Mouse (Mus musculus) megakaryocyte, embryonic 14.5 days (primary cell): ENCODE results near the gene As3mt. TPM values are rescaled to one million over a fixed set of nuclear protein-coding genes. Genes with fewer than 3 reads are reported as not detected.
"Not testable (repeated sequence)": the region's sequence is repeated elsewhere in the genome, so short reads cannot be mapped to it uniquely, and the experiment has no call there.

Source experiments
- H3K27me3 ChIP-seq: replicated peaks from 2 replicates; pipeline ENCODE3; 2012; ENCODE audit warnings: inconsistent platforms
- H3K36me3 ChIP-seq: replicated peaks from 2 replicates; pipeline ENCODE3; 2012; ENCODE audit warnings: low read length, inconsistent platforms, mixed read lengths
- H3K4me1 ChIP-seq: 2 replicates; pipeline ENCODE4 v1.6.1; 2012; ENCODE audit warnings: inconsistent platforms
- H3K4me3 ChIP-seq: replicated peaks from 2 replicates; pipeline ENCODE3; 2012; ENCODE audit warnings: moderate library complexity, mild to moderate bottlenecking, inconsistent platforms
- H3K9me3 ChIP-seq: 2 replicates; pipeline ENCODE4 v1.6.1; 2012; ENCODE audit warnings: inconsistent platforms
- FLI1 ChIP-seq: IDR thresholded peaks from 2 replicates; pipeline ENCODE4 v1.6.1; 2012; ENCODE audit warnings: low read length, inconsistent platforms, mixed read lengths
- GATA1 ChIP-seq: IDR thresholded peaks from 3 replicates; pipeline ENCODE4 v1.6.1; 2012; ENCODE audit warnings: mixed read lengths, low read length, inconsistent platforms, borderline replicate concordance
- polyA plus RNA-seq: library from polyadenylated mRNA; stranded (reverse); fragments of >175 nt; gene quantifications from 2 replicates; pipeline ENCODE4 v1.2.3, GENCODE M21; 2012; ENCODE audit warnings: low replicate concordance; ENCODE audit not compliant: insufficient read depth

The As3mt gene
- polyA plus RNA-seq, 1 experiment = not detected

DNA sequence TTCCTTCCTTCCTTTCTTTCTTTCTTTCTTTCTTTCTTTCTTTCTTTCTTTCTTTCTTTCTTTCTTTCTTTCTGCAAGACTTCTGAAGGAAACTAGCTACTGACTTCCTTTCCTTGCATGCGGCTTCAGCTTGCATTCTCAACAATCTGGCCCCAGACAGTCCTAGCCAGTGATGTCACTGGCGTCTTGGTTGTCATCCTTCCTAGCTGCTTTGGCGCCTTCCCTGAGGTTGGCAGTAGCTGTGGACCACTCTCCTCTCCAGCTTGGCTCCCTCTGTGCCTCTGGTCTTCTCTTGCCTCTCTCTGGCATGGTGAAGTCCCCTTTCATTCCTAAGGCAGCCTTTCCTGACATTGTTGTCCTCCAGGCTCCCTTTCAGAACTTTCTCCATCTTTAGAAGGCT, 69.6 kb downstream of the As3mt start:
- Histone ChIP-seq H3K4me3 (no peak overlapping the region), H3K27me3 (peaks cover 56% of the 10 kb centered on the region), H3K4me1 (no peaks in the 10 kb centered on the region), H3K36me3 (no peaks in the 10 kb centered on the region), H3K9me3 (no peaks in the 10 kb centered on the region)
- TF ChIP-seq FLI1 = no peak
- TF ChIP-seq GATA1 = no peak

DNA sequence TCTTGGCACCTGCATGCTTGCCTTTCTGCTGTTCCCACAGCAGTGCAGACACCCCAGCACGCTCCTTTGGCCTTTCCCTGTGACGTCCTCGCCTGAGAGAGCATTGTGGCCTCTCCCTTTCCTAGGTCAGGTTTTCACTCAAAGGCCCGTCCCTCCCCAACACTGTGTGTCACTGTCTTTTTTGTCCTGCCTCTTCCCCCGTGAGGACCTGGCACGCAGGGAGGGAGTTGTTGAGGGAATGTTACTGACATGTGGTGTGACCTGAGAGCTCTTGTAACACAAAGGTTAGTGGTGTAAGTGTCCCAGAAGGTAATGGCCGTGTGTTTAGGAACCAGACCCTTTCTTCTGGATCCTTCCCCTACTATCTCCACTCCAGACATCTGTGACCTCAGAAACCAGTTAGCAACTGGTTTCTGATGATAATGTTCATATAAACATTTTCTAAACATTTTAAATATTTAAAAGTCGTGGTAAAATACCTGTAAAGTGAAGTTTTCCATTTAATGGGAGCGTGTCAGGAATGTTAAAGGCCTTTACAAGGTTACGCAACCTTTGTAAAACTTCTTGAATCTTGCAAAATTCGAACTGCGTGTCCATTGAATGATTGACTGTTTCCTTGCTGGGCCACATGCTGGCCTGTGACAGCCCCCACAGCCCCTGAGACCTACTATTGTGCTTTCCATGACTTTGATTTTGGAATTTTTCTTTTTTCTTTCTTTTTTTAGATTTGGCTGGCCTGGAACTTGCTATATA, 70.8 kb downstream of the As3mt start:
- Histone ChIP-seq H3K36me3 (no peaks in the 10 kb centered on the region), H3K27me3 (peaks cover 58% of the 10 kb centered on the region), H3K9me3 (no peaks in the 10 kb centered on the region), H3K4me1 (no peaks in the 10 kb centered on the region), H3K4me3 (no peak overlapping the region)
- TF ChIP-seq FLI1 = no peak
- no peak for TF ChIP-seq GATA1

DNA sequence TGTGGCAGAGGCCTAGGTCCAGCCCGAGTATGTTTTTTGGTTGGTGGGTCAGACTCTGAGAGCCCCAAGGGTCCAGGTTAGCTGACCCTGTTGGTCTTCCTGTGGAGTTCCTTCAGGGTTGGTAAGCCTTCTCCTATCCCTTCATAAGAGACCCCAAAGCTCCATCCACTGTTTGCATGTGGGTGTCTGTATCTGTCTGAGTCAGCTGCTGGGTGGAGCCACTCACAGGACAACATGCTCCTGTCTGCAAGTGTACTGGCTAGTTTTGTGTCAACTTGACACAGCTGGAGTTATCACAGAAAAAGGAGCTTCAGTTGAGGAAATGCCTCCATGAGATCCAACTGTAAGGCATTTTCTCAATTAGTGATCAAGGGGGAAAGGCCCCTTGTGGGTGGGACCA, 71.9 kb downstream of the As3mt start:
- H3K27me3 ChIP-seq = peaks cover 66% of the 10 kb centered on the region
- H3K4me1 ChIP-seq, H3K4me3 ChIP-seq, H3K36me3 ChIP-seq, H3K9me3 ChIP-seq: not testable (repeated sequence)

DNA sequence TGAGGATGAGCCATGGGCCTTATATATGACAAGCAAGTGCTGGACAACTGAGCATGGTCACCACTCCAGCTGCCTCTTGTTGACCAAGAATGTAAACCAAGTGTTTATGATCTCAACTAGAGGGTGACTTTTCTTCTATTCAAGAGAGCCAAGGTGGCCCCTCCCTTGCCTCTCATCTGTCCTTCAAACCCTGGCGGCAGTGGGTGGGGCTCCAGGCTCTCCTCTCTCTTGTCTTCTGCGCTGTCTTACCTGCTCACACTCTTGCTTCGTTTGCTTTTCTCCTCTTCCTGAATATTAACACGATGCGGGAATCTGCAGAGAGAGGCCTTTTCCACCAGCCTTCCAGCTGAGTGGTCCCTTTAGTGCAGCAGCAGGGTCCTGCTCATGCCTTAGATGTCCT, 76.8 kb downstream of the As3mt start:
- TF ChIP-seq FLI1 (no peak), GATA1 (no peak)
- Histone ChIP-seq H3K4me3 (no peak overlapping the region), H3K4me1 (no peaks in the 10 kb centered on the region), H3K9me3 (peaks cover 11% of the 10 kb centered on the region), H3K27me3 (peaks cover 75% of the 10 kb centered on the region), H3K36me3 (no peaks in the 10 kb centered on the region)

DNA sequence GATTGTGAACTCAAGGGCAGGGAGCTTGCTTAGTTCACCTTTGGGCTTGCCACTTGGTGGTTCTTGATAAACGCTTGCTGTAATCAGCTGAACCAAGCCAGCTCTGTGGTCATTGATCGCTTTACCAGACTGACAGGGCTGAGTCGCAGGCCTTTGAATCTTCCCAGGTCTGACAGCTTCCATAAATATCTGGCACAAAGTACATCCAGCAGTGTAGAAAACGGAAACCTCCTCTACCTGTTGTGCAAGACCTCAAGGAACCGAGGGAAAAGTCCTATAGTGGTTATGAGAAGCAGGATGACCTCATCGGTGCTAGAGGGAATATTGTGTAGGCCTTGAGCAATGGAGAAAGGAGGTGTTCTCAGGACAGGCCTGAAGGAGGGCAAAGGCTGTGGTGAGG, 77.2 kb downstream of the As3mt start:
- H3K36me3 ChIP-seq = no peaks in the 10 kb centered on the region
- no peak overlapping the region for H3K4me3 ChIP-seq
- H3K4me1 ChIP-seq = no peaks in the 10 kb centered on the region
- peaks cover 78% of the 10 kb centered on the region for H3K27me3 ChIP-seq
- no peak for TF ChIP-seq FLI1
- TF ChIP-seq GATA1 = no peak
- peaks cover 11% of the 10 kb centered on the region for H3K9me3 ChIP-seq

DNA sequence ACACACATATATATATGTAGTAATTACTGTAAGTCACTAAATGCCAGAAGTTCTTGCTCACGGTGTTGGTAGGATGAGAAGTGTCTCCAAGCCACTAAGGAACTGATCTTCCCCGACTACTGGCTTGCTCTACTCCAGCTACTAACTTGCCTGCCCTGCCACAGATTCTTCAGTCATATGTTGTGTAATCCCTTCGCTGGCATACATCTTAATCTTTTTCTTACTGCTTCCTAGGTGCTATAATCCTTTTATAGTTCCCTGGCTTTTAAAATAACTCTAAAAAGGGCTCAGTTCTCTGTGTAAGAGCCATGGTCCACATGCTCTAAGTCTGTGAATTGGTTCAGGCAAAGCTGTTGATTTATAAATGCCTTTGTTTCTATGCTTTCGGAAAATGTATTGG, 78.4 kb downstream of the As3mt start:
- Histone ChIP-seq H3K36me3 (no peaks in the 10 kb centered on the region), H3K9me3 (peaks cover 11% of the 10 kb centered on the region), H3K4me3 (no peak overlapping the region), H3K4me1 (peaks cover 3% of the 10 kb centered on the region), H3K27me3 (peaks cover 80% of the 10 kb centered on the region)
- TF ChIP-seq FLI1 (no peak), GATA1 (no peak)

DNA sequence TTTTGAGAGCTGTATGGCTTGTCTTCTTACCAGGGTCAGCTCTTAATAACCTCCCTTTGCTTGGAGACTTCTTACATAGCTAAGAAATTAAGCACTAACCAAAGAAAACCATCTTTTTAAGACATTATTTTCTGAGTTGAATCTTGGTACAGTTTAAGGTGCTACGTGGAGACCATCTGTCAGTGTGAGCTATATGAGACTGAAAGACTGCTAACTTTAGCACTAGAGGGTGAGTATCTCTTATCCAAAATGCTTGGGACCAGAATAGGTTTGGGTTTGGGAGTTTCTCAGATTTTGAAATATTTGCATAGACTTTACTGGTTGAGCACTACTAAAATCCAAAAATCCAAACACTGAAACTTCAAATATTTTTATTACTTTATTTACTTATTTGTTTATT, 82.5 kb downstream of the As3mt start:
- peaks cover 86% of the 10 kb centered on the region for H3K27me3 ChIP-seq
- no peak overlapping the region for H3K4me3 ChIP-seq
- TF ChIP-seq GATA1 = no peak
- TF ChIP-seq FLI1 = no peak
- H3K4me1 ChIP-seq = peaks cover 21% of the 10 kb centered on the region
- peaks cover 11% of the 10 kb centered on the region for H3K9me3 ChIP-seq
- no peaks in the 10 kb centered on the region for H3K36me3 ChIP-seq

Other genes starting within 250 kb of the As3mt start
- gene Trim8, start 205.8 kb upstream of the As3mt start, polyA plus RNA-seq = 207 and 435 TPM in 2 replicates
- gene Arl3, start 134.3 kb upstream of the As3mt start, polyA plus RNA-seq = 5.8 and 22.9 TPM in 2 replicates
- 0.38 TPM in 1 of 2 replicates, not detected in the other for gene Sfxn2, start 134.1 kb upstream of the As3mt start, polyA plus RNA-seq
- 43.5 and 51.0 TPM in 2 replicates for gene Wbp1l, start 108.4 kb upstream of the As3mt start, polyA plus RNA-seq
- gene Cyp17a1, start 34.3 kb upstream of the As3mt start, polyA plus RNA-seq = not detected in 2 replicates
- gene Borcs7, start 17.6 kb upstream of the As3mt start, polyA plus RNA-seq = 0.97 TPM in 1 of 2 replicates, not detected in the other
- gene Cnnm2, start 54.1 kb downstream of the As3mt start, polyA plus RNA-seq = 2.6 TPM in 1 of 2 replicates, not detected in the other